Mouse (Mus musculus): ENCODE data around the gene Klhl20.

Klhl20 gene

DNA sequence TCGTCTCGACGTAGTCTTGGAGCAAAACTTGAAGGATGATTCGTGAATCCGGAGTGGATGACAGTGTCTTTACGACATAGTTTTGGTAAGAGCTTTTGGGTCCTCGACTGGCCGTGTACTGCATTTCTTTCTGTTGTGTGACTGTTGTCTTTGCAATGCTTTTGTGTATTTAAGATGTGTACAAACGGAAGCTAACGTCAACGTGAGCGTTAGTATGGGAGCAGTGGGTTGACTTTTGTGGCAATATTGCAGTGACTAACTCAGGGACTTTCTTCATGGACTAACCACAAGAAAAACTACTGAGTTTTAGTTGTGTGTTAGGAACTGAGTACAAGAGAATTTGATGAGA is 60.1 kb downstream of the Klhl20 start:
- no peak for DNase-seq (ENCODE audit: low spot score in 2 of 2)

GRCm38 (mm10) chr1:161070352-161071271 is 60.7 kb downstream of the Klhl20 start, which contains the start of the genes Dars2 and Cenpl:
Gene Dars2 (minus strand): TSS chr1:161070658.
Gene Cenpl (plus strand): TSS chr1:161070713.
- peak; percentile 84 to 87 for DNase-seq (ENCODE audit: low spot score in 2 of 2)

DNA sequence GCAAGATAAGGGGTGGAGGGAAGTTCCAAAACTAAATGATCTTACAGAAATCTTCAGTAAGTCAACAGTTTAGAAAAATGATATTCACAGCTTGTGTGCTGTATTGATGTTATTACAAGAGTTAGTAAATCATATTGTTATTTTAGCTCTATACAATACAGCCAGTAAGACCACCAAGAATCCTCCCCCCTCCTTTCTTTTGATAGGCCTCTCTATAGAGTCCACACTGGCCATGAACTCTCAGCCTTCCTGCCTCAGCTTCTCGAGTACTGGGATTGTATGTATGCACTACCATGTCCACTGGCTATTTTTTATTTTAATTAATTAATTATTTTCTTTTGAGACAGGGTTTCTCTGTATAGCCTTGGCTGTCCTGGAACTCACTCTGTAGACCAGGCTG is 68.0 kb downstream of the Klhl20 start:
- no peak for DNase-seq (ENCODE audit: low spot score in 2 of 2)

DNA sequence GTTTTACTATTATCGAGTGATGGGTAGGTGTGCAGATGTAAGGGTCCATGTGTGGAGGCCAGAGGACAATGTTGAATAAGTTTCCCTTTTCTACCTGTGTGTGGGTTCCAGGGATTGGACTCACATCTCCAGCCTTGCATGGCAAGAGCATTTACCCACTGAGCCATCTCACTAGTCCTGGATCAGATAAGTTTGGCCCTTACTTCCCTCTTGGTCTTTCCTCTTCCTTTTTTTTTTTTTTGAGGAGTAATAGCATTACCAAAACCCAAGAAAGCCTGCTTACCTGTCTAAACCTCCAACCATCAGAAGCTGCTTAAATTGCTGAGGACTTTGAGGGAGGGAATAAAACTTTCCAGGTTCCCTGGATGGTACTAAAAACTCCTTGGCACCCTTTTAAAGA is 74.1 kb downstream of the Klhl20 start:
- no peak for DNase-seq (ENCODE audit: low spot score in 2 of 2)

DNA sequence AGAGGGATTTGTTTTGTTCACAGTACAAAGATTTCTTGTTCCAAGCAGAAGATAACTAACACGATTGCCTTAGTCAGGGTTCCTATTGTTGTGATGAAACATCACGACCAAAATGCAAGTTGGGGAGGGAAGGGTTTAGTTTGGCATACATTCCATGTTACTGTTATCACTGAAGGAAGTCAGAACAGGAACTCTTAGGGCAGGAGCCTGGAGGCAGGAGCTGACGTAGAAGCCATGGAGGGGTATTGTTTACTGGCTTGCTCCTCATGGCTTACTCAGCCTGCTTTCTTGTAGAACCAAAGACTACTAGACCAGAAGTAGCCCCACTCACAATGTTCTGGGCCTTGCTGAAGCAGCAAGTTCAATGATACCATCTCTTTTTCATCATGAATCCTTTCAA is 84.3 kb downstream of the Klhl20 start:
- no peak for DNase-seq (ENCODE audit: low spot score in 2 of 2)

DNA sequence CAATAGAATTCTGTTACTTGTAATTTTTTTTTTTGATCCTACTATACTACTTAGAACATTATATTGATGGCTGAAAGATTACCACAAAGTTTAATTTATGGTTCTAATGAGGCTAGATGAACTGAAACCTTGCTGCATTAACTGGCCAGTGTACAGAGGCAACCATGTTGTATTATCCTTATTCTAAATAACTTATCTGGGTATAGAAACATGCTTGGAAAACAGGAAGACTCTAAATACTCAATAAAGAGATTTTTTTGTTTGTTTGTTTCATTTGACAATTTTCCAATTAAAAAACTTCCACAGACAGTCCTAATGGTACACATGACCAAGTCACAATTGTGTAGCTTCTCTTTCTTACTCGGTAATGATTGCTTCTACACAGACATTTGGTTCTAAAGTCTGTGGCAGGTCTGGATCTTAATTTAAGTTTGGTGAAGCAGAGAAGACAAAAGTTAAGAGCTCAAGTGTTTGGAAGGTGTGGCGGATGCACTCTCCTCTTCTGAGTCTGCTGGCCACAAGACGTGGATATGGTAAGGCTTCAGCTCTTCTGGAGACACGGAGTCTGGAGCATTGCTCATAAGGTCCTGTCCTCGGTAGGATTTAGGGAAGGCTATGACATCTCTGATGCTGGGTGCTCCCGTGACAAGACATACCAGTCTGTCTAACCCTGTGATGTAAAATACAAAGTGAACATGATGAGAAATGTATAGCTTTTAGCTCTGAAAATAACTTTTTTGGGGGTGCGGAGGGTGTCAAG is 89.9 kb downstream of the Klhl20 start:
- DNase-seq (ENCODE audit: low spot score in 2 of 2), result no peak

DNA sequence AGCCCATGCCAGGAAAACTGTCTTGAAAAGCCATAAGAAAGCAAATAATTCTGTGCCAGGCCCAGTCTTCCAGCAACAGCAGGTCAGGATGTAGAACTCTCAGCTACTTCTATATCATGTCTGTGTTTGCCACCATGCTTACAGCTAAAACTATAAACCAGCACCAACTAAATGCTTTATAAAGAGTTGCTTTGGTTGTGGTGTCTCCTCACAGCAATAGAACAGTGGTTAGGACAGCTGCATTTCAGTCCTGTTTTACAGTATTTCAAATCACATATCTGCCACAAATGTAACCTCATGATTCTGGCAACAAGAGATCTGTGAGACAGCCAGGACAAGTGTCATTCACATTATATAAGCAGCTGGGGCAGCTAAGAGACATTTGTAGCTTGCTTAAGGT is 90.5 kb downstream of the Klhl20 start:
- DNase-seq (ENCODE audit: low spot score in 2 of 2), result no peak

DNA sequence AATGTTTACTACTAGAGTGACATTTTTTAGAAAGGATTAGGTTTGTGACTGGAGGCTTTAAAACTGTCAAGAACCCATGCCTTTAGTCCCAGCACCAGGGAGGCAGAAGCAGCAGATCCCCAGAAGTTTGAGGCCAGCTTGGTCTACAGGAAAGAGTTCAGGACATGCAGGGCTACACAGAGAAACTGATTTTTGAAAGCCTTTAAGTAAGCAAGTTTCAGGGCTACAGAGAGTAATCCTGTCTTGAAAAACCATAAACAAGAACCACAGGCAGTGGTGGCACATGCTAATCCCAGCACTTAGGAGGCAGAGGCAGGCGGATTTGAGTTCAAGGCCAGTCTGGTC is 90.9 kb downstream of the Klhl20 start:
- no peak for DNase-seq (ENCODE audit: low spot score in 2 of 2)

- DNase-seq (ENCODE audit: low spot score in 2 of 2), result no peak
Observed at GRCm38 (mm10) chr1:161039741-161040425, 91.4 kb downstream of the Klhl20 start.

DNA sequence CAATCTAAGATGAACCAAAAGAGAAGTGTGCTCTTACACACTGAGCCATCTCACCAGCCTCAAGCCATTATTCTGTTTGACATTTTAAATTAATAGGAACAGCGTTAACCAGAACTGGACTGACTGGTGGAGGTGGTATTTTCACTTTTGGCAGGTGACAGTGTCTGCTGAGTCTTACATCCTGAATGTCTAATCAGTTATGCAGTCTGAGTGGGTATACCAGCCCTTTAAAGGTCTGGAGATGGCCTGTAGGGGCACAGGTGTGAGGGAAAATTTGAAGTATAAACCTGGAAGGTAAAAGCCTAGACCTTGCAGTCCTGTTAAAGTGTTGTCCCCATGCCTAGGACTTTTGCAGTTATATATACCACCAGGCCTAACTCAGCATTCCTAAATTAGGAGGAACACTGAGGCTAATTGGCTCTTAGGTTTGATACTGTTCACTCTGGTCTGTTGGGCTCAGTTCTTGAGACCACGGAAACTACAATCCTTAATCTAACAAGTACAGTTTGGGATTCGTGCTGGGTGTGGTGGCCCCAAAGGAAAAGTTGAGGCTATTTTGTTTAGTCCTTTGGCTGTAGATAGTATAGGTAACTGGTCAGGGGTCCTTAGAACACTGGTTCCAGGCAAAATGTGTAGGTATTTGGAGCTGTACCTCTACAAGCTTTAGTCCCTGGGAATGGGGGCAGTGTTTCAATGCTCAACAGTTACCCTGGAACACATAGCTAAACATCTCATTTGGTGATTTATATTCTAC is 92.2 kb downstream of the Klhl20 start:
- no peak for DNase-seq (ENCODE audit: low spot score in 2 of 2)
